Mouse (Mus musculus): ENCODE data around the gene Ppp1r13b.
"Not testable (repeated sequence)": the region's sequence is repeated elsewhere in the genome, so short reads cannot be mapped to it uniquely, and the experiment has no call there.

Ppp1r13b gene

GRCm38 (mm10) chr12:111907970-111908681 lies at the start of gene Ppp1r13b:
Gene Ppp1r13b (minus strand): TSS chr12:111908110.
- peak; percentile 93 for DNase-seq (ENCODE audit: low spot score)

DNA sequence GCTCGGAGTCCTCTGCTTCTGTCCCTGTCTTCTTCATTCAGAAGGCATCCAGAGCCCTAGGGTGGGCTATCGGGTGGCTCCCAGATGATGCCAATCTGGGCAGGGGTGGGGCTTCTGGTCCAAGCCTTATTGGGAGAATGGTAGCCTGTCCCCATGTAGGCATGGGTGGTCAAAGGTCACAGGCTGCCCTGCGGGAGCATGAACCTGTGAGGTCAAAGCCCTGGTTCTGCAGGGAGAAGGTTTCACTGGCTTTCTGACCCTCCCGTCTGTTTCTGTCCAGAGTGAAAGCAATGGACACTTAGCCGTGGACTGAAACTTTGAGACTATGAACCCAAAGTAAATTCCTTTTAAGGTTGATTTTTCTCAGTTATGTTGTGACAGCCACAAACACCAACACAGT lies 48.3 kb upstream of the Ppp1r13b start:
- no peak for DNase-seq (ENCODE audit: low spot score)

DNA sequence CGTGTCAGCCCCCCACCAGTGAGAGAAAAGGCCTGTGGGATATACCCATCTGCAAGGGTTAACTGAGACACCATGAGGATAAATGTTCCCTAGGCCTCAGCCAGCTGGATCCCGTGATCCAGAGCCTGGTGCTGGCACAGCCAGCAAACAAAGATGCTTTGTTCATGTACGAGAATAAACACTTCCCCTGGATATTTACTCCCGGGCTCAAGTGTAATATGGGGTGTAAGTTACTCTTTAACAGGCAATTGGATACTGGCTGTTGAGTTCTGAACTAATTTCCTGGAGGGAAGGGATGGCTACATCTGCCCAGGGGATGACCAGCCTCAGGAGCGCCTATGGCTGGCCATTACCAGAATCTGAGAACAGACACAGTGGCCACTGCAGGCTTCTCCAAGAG lies 43.8 kb upstream of the Ppp1r13b start:
- no peak for DNase-seq (ENCODE audit: low spot score)

- DNase-seq (ENCODE audit: low spot score): no peak
Observed at GRCm38 (mm10) chr12:111950486-111950885, 42.6 kb upstream of the Ppp1r13b start.

- no peak for DNase-seq (ENCODE audit: low spot score)
Observed at GRCm38 (mm10) chr12:111946716-111947115, 38.8 kb upstream of the Ppp1r13b start.

GRCm38 (mm10) chr12:111945765-111946655 lies 38.1 kb upstream of the Ppp1r13b start:
- DNase-seq (ENCODE audit: low spot score): not testable (repeated sequence)

DNA sequence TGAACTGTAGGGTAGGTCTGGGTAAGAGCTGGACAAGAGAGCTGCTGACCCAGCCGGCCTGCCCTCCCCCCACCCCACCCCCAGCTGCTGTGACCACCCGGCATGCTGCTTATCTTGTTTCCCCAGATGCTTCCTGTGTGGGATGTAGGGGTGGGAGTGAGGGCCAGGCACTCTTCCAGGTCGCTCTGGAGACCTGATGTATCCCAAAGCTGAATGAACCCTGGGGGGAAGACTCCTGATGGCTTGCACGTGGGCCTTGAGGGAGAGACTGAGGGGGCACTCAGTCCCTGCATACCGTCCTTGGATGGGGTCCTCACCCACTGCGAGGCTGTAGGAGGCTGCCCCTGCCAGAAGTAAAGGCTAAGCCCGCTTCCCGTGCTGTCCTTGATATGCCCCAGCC lies 37.2 kb upstream of the Ppp1r13b start:
- peak; percentile 54 for DNase-seq (ENCODE audit: low spot score)

GRCm38 (mm10) chr12:111944065-111944987 lies 36.4 kb upstream of the Ppp1r13b start:
- not testable (repeated sequence) for DNase-seq (ENCODE audit: low spot score)

- DNase-seq (ENCODE audit: low spot score): no peak
Observed at GRCm38 (mm10) chr12:111943421-111944064, 35.6 kb upstream of the Ppp1r13b start.

DNA sequence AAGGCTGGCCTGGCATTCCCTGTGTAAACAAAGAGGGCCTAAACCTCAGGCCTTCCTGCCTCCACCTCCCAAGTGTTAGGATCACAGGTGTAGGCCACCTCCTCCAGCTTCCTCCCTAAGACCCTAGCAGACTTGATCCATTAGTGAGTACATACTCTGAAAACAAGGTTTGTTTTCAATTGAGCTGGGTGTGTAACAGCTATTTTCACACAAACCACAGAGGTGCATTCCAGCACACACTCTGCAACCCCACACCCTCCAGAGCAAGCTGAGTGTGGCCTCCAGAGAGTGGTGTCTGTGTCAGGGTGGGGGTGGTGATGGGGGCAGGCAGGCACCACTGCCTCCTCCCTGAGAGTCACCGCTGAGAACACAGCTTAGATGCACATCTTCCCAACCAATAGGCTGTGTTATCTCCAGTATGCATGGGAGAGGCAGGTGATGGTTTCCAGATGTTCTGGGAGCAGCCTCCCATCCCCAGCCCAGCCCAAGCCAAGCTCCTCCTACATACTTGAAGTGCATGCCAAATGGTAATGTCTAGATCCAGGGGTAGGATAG lies 30.8 kb upstream of the Ppp1r13b start:
- no peak for DNase-seq (ENCODE audit: low spot score)

DNA sequence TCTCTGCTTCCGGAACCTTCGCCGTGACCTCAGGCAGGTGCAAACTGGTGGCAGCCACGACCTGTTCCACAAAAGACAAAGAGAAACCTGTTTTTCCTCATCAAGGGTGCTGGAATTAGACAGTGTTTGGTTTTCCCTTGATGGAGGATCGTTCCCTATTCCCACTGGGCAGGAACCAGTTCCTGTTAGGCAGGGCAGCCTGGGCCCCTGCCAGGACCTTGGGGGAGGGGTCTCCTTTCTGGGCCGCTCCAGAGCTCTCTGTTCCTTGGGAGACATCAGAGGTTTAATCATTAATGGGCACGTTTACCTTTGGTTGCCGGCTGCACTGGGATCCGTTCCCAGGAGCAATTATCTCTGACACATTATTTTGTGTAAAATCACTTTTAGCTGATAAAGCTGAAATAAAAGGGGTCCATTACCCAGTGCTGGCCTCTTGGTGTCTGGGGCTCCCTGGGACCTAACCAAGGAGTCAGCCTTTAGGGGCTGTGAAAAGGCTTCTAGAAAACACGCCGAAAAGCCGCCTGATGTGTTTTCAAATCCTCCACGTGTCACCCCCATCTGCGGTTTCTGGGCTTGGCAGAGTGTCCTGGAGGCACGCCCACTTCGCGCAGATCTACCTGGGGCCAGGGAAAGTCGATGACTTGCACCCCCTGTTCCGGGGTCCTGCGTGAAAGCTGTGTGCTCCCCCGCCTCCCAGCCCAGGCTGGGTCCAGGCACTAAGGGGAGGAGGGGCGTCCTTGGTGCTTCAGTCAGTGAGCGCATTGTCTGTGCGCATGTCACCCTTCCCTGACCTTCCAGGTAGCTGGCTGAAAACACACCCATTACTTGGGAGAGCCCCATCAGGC lies 29.0 kb upstream of the Ppp1r13b start:
- DNase-seq (ENCODE audit: low spot score): peak; percentile 73

- DNase-seq (ENCODE audit: low spot score): no peak
Observed at GRCm38 (mm10) chr12:111933971-111934370, 26.1 kb upstream of the Ppp1r13b start.

DNA sequence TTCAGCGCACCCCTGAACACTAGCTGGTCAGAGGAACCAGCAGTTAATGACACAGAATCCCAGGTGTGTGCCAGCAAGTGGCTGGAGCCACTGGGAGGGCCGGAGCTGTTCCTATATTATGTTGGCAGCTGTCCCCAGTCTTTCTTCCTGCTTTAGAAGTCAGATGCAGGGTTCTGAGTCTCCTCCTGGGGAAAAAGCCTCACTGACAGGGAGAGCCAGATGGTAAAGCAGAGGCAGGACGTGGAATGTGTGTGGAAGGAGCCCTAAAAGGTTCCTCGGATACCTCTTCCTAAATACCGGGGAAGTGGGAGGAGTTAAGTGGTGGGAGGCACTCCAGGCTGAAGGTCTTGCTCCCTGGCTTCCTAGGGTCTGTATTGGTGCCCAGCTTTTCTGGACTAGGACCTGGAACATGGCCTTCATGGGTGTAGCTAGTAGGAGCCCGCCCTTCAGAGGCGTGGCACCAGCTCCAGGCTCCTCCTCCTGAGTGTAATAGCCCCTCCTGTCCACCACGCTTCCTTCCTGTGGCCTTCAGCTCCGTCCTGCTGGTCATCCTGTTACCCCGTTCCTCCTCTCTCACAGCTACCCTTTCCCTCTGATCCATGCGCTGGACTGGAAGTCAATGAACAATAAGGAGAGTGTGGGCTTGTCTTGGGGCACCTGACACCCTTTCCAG lies 25.3 kb upstream of the Ppp1r13b start:
- DNase-seq (ENCODE audit: low spot score): peak; percentile 57

DNA sequence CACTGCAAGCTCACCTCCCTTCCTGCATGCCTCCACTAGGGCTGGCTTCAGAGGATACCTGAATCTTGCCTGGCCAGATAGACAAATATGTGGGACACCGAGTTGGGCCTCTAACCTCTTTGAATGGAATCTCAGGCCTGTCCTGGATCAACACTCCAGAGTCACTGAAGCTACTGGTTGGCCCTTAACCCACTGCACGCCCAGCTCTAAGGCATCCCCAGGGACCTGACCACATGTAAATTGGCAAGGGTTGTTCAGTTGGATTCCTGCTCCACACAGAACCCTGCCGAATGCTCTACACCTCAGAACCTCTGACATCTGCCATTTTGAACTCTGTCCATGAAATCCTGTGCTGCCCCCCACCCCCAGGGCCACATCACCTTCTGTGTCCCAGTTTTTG lies 24.6 kb upstream of the Ppp1r13b start:
- no peak for DNase-seq (ENCODE audit: low spot score)

GRCm38 (mm10) chr12:111931411-111932025 lies 23.6 kb upstream of the Ppp1r13b start:
- no peak for DNase-seq (ENCODE audit: low spot score)

GRCm38 (mm10) chr12:111928411-111928966 lies 20.6 kb upstream of the Ppp1r13b start:
- DNase-seq (ENCODE audit: low spot score): no peak

- DNase-seq (ENCODE audit: low spot score): no peak
Observed at GRCm38 (mm10) chr12:111927338-111927737, 19.4 kb upstream of the Ppp1r13b start.

- DNase-seq (ENCODE audit: low spot score): no peak
Observed at GRCm38 (mm10) chr12:111923117-111923516, 15.2 kb upstream of the Ppp1r13b start.

- DNase-seq (ENCODE audit: low spot score): no peak
Observed at GRCm38 (mm10) chr12:111920046-111920445, 12.1 kb upstream of the Ppp1r13b start.

Data from ovary, postnatal 36 days (tissue).